Mouse (Mus musculus): ENCODE results near the gene Lama4.

GRCm38 (mm10) chr10:38994719-38995450, 29.6 kb downstream of the Lama4 start:
- TF ChIP-seq CTCF (IDR thresholded peaks at IDR 0.05; ENCODE audit: low read depth, low read length) = no peak
- TF ChIP-seq POLR2A (IDR thresholded peaks at IDR 0.05; ENCODE audit: borderline replicate concordance, low read depth, low read length) = no peak
